Mouse (Mus musculus) limb, embryonic 13.5 days (tissue): ENCODE results near the gene Ccdc155. TPM values are rescaled to one million over a fixed set of nuclear protein-coding genes. Genes with fewer than 3 reads are reported as not detected.

Source experiments
- ATAC-seq: fragments of 200-750 bp; cut with Nextera tagmentation; 2 replicates; pipeline ENCODE4 v1.8.0; 2017; ENCODE audit warnings: low read depth, moderate number of reproducible peaks, moderate TSS enrichment; ENCODE audit not compliant: low FRiP score
- H3K27ac ChIP-seq: fragments of 300-500 bp; sonication (generic); 2 replicates; pipeline ENCODE4 v1.5.1; 2015; ENCODE audit warnings: inconsistent platforms, mild to moderate bottlenecking, moderate library complexity
- H3K27me3 ChIP-seq: fragments of 300-500 bp; sonication (generic); 2 replicates; pipeline ENCODE4 v1.6.1; 2015; ENCODE audit warnings: mild to moderate bottlenecking, inconsistent platforms
- H3K36me3 ChIP-seq: fragments of 300-500 bp; sonication (generic); 2 replicates; pipeline ENCODE4 v1.6.1; 2015; ENCODE audit warnings: inconsistent platforms, mild to moderate bottlenecking, moderate library complexity
- H3K4me1 ChIP-seq: fragments of 300-500 bp; sonication (generic); 2 replicates; pipeline ENCODE4 v1.6.1; 2015; ENCODE audit warnings: inconsistent platforms
- H3K4me2 ChIP-seq: fragments of 300-500 bp; sonication (generic); replicated peaks from 2 replicates; pipeline ENCODE4 v1.6.1; 2015; ENCODE audit warnings: inconsistent platforms, mild to moderate bottlenecking, moderate library complexity
- H3K4me3 ChIP-seq: fragments of 300-500 bp; sonication (generic); 2 replicates; pipeline ENCODE4 v1.5.1; 2015; ENCODE audit warnings: moderate library complexity, mild to moderate bottlenecking, inconsistent platforms
- H3K9ac ChIP-seq: fragments of 300-500 bp; sonication (generic); 2 replicates; pipeline ENCODE4 v1.6.1; 2015; ENCODE audit warnings: mild to moderate bottlenecking, inconsistent platforms
- H3K9me3 ChIP-seq: fragments of 300-500 bp; sonication (generic); 2 replicates; pipeline ENCODE4 v1.6.1; 2016; ENCODE audit warnings: inconsistent platforms
- WGBS: fragments of 180-500 bp; shearing (Covaris S2); methylation state at CpG from one replicate; pipeline ENCODE4 v1.1.7; 2015; 5-methylcytosine and 5-hydroxymethylcytosine counted together
- microRNA-seq: library from miRNA; unstranded; fragments of <30 nt; microRNA quantifications from one replicate; pipeline ENCODE4, GENCODE M21; 2016
- polyA plus RNA-seq: library from polyadenylated mRNA; unstranded; fragments of >200 nt; fragmentation: Nextera tagmentation; extraction: Ambion mirVana; gene quantifications from 2 replicates; pipeline ENCODE4 v1.2.1, GENCODE M21; 2015

Ccdc155 gene
- polyA plus RNA-seq, 1 experiment from 2014 or later, result 1.4 TPM

DNA sequence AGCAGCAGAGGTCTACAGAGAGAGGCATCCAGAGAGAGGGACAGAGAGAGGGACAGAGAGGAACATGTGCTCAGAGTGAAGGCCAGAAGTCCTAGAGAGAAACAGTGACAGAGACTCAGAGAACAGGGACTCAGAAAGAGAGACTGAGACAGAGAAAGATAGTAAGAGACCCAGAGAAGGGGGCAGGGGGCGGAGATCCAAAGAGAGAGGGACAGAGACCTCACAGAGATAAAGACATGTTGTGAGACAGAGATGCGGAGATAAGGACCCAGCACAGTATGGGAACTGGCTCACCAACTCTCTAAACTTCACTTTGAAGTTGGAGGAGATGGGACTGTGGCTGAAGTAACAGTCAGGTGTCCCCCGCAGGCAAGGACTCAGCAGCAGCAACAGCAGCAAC is 69.3 kb downstream of the Ccdc155 start:
- Histone ChIP-seq H3K4me3 (peak overlapping the region; percentile 58), H3K4me2 (peak overlapping the region; percentile 80), H3K4me1 (0 out of 2 replicates have a peak, but pooled peaks cover 7% of the 10 kb centered on the region), H3K27me3 (peaks cover 31% of the 10 kb centered on the region), H3K36me3 (no peaks in the 10 kb centered on the region), H3K9ac (no peak overlapping the region), H3K9me3 (no peaks in the 10 kb centered on the region), H3K27ac (no peak overlapping the region)
- WGBS, result 62% methylated on average over 3 of the region's 3 CpGs
- no peak for ATAC-seq

DNA sequence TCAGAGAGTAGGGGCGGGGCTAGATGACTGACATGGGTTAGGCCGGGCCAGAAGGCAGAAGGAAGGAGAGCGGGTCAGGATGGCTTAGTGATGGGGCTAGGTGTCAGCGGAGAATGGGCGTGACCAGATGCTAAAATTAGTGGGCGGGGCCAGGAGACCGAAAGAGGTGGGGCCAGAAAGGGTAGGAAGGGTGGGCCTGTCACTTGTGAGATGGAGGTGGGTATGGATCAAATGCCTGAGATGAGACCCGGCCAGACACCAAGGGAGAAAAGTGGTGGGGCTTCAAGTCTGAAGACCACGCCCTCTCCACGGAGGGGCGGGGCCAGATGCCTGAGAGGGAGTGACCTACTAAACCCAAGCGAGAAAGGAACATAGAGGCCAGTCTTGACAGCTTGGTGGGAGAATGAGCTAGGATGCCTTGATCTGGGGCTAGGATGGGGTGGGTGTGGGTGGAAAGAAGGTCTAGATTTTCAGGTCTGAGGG is 70.1 kb downstream of the Ccdc155 start:
- peaks cover 11% of the 10 kb centered on the region for H3K4me1 ChIP-seq
- H3K27ac ChIP-seq, result no peak overlapping the region
- ATAC-seq, result no peak
- H3K4me2 ChIP-seq, result 0 out of 2 replicates have a peak overlapping the region, but pooled peaks have one; percentile 3
- no peaks in the 10 kb centered on the region for H3K36me3 ChIP-seq
- H3K9me3 ChIP-seq, result no peaks in the 10 kb centered on the region
- no peak overlapping the region for H3K4me3 ChIP-seq
- H3K27me3 ChIP-seq, result peaks cover 31% of the 10 kb centered on the region
- H3K9ac ChIP-seq, result no peak overlapping the region
- WGBS, result 7% methylated on average over 12 of the region's 12 CpGs

Small RNA genes lying within 50 kb of the gene (microRNA-seq; reads per million reads assigned to microRNA genes)
- not detected for gene Mir7055

Other genes with a start within 250 kb of the Ccdc155 start
- gene Cpt1c, start 230.0 kb downstream of the Ccdc155 start, polyA plus RNA-seq, result 33.9 and 35.0 TPM in 2 replicates
- gene Prmt1, start 218.3 kb downstream of the Ccdc155 start, polyA plus RNA-seq, result 670 and 703 TPM in 2 replicates
- gene Irf3, start 207.2 kb downstream of the Ccdc155 start, polyA plus RNA-seq, result 94.6 and 96.8 TPM in 2 replicates
- 77.3 and 78.4 TPM in 2 replicates for gene Bcl2l12, start 206.2 kb downstream of the Ccdc155 start, polyA plus RNA-seq
- gene Scaf1, start 188.5 kb downstream of the Ccdc155 start, polyA plus RNA-seq, result 38.6 and 40.7 TPM in 2 replicates
- gene Rras, start 186.9 kb downstream of the Ccdc155 start, polyA plus RNA-seq, result 27.5 and 29.1 TPM in 2 replicates
- gene Prr12, start 152.0 kb downstream of the Ccdc155 start, polyA plus RNA-seq, result 14.5 and 15.3 TPM in 2 replicates
- gene Nosip, start 142.5 kb downstream of the Ccdc155 start, polyA plus RNA-seq, result 71.2 and 71.4 TPM in 2 replicates
- 22.3 and 24.5 TPM in 2 replicates for gene Prrg2, start 142.2 kb downstream of the Ccdc155 start, polyA plus RNA-seq
- gene Rcn3, start 112.7 kb downstream of the Ccdc155 start, polyA plus RNA-seq, result 462 and 483 TPM in 2 replicates
- gene Fcgrt, start 101.0 kb downstream of the Ccdc155 start, polyA plus RNA-seq, result 44.0 and 45.4 TPM in 2 replicates
- gene Rps11, start 80.5 kb downstream of the Ccdc155 start, polyA plus RNA-seq, result 1,512 and 1,535 TPM in 2 replicates
- gene Rpl13a, start 76.1 kb downstream of the Ccdc155 start, polyA plus RNA-seq, result 1,305 and 1,326 TPM in 2 replicates
- 0.60 and 0.75 TPM in 2 replicates for gene Gm45713, start 68.7 kb downstream of the Ccdc155 start, polyA plus RNA-seq
- gene Flt3l, start 68.5 kb downstream of the Ccdc155 start, polyA plus RNA-seq, result 1.0 and 1.2 TPM in 2 replicates
- 86.9 and 87.1 TPM in 2 replicates for gene Pih1d1, start 50.6 kb downstream of the Ccdc155 start, polyA plus RNA-seq
- 45.1 and 46.4 TPM in 2 replicates for gene Aldh16a1, start 50.3 kb downstream of the Ccdc155 start, polyA plus RNA-seq
- gene Slc17a7, start 40.9 kb downstream of the Ccdc155 start, polyA plus RNA-seq, result 0.19 and 0.23 TPM in 2 replicates
- not detected in 2 replicates for gene Gfy, start 25.3 kb downstream of the Ccdc155 start, polyA plus RNA-seq
- gene Pth2, start 23.9 kb downstream of the Ccdc155 start, polyA plus RNA-seq, result not detected in 2 replicates
- gene Dkkl1, start 7.3 kb upstream of the Ccdc155 start, polyA plus RNA-seq, result 1.3 and 1.4 TPM in 2 replicates
- gene Tead2, start 10.9 kb upstream of the Ccdc155 start, polyA plus RNA-seq, result 259 and 263 TPM in 2 replicates
- 1.3 and 2.1 TPM in 2 replicates for gene Cd37, start 34.2 kb upstream of the Ccdc155 start, polyA plus RNA-seq
- 0.28 and 0.43 TPM in 2 replicates for gene Slc6a16, start 36.2 kb upstream of the Ccdc155 start, polyA plus RNA-seq
- gene Slc6a21, start 72.6 kb upstream of the Ccdc155 start, polyA plus RNA-seq, result not detected in 2 replicates
- gene Trpm4, start 128.9 kb upstream of the Ccdc155 start, polyA plus RNA-seq, result 15.8 and 19.6 TPM in 2 replicates
- 3.9 and 4.3 TPM in 2 replicates for gene Hrc, start 130.4 kb upstream of the Ccdc155 start, polyA plus RNA-seq
- 5.2 and 6.9 TPM in 2 replicates for gene Ppfia3, start 162.1 kb upstream of the Ccdc155 start, polyA plus RNA-seq
- 1.4 and 2.5 TPM in 2 replicates for gene Lin7b, start 165.7 kb upstream of the Ccdc155 start, polyA plus RNA-seq
- 262 and 283 TPM in 2 replicates for gene Snrnp70, start 190.8 kb upstream of the Ccdc155 start, polyA plus RNA-seq
- 0.09 TPM in 1 of 2 replicates, not detected in the other for gene Kcna7, start 200.8 kb upstream of the Ccdc155 start, polyA plus RNA-seq
- 3.0 and 3.2 TPM in 2 replicates for gene Ntf5, start 208.8 kb upstream of the Ccdc155 start, polyA plus RNA-seq
- 0.40 TPM in 1 of 2 replicates, not detected in the other for gene Lhb, start 215.9 kb upstream of the Ccdc155 start, polyA plus RNA-seq
- 41.7 and 45.9 TPM in 2 replicates for gene Gys1, start 230.0 kb upstream of the Ccdc155 start, polyA plus RNA-seq
- 142 and 144 TPM in 2 replicates for gene Ruvbl2, start 233.2 kb upstream of the Ccdc155 start, polyA plus RNA-seq